Mouse (Mus musculus) MEL (cell line): ENCODE measurements at regions not wholly inside any gene's neighbourhood (a gene's known extent, or its start where the extent isn't known, plus 50 kb on each side); places are given as distances from the start of the nearest gene placed in this dataset.

Experiments
- CTCF ChIP-seq, 3 experiments: IDR thresholded peaks in 2 of 3; conservative IDR thresholded peaks in 1 of 3; 2 replicates each; pipeline ENCODE4 v1.5.1; 2011 to 2012; ENCODE audit warnings: low read length in 3 of 3, low read depth in 2 of 3, mild to moderate bottlenecking in 2 of 3, improper control_type of control experiment in 1 of 3, inconsistent platforms in 1 of 3, mixed read lengths in 1 of 3, moderate library complexity in 1 of 3; ENCODE audit not compliant: control insufficient read depth in 1 of 3, insufficient read depth in 1 of 3, poor library complexity in 1 of 3, severe bottlenecking in 1 of 3
- E2F4 ChIP-seq: IDR thresholded peaks from 2 replicates; pipeline ENCODE4 v1.6.1; 2011; ENCODE audit warnings: low read depth, low read length, improper control_type of control experiment, borderline replicate concordance
- MYB ChIP-seq: IDR thresholded peaks from 2 replicates; pipeline ENCODE4 v1.6.1; 2011; ENCODE audit warnings: mild to moderate bottlenecking, low read depth, low read length, improper control_type of control experiment
- RAD21 ChIP-seq: IDR thresholded peaks from 2 replicates; pipeline ENCODE4 v1.6.1; 2011; ENCODE audit warnings: mild to moderate bottlenecking, low read depth, low read length, improper control_type of control experiment
- SMC3 ChIP-seq: IDR thresholded peaks from 2 replicates; pipeline ENCODE4 v1.6.1; 2011; ENCODE audit warnings: low read depth, low read length, improper control_type of control experiment
- TCF12 ChIP-seq: IDR thresholded peaks from 2 replicates; pipeline ENCODE4 v1.6.1; 2014; ENCODE audit warnings: low read depth, mild to moderate bottlenecking, inconsistent platforms, low read length, improper control_type of control experiment, moderate library complexity
- ZC3H11A ChIP-seq: IDR thresholded peaks from 2 replicates; pipeline ENCODE4 v1.6.1; 2012; ENCODE audit warnings: low read depth, mild to moderate bottlenecking, inconsistent platforms, low read length, improper control_type of control experiment

GRCm38 (mm10) chr3:135971611-135972010 is 146.5 kb downstream of the Slc39a8 start:
- no peak for TF ChIP-seq ZC3H11A
- TF ChIP-seq RAD21: no peak
- TF ChIP-seq CTCF (IDR thresholded peaks at IDR 0.05 in 2 of 3, conservative IDR thresholded peaks at IDR 0.05 in 1 of 3; ENCODE audit: control insufficient read depth in 1 of 3, insufficient read depth in 1 of 3, low read depth in 2 of 3, low read length in 3 of 3, poor library complexity in 1 of 3, severe bottlenecking in 1 of 3): no peak
- TF ChIP-seq MYB: no peak
- TF ChIP-seq SMC3: no peak
- no peak for TF ChIP-seq TCF12
- no peak for TF ChIP-seq E2F4
